Mouse (Mus musculus) E14TG2a.4 (cell line): ENCODE data around the gene Actr5.

ENCODE experiments used
- H3K27me3 ChIP-seq: 2 replicates; pipeline ENCODE4 v1.6.1; 2014; ENCODE audit warnings: low read length, control low read depth; ENCODE audit not compliant: insufficient read depth
- H3K36me3 ChIP-seq: 2 replicates; pipeline ENCODE4 v1.6.1; 2014; ENCODE audit warnings: low read length, control low read depth; ENCODE audit not compliant: insufficient read depth
- H3K4me1 ChIP-seq: replicated peaks from 2 replicates; pipeline ENCODE4 v1.6.1; 2014; ENCODE audit warnings: low read depth, low read length, control low read depth
- H3K4me3 ChIP-seq: replicated peaks from 2 replicates; pipeline ENCODE4 v1.5.1; 2014; ENCODE audit warnings: mild to moderate bottlenecking, low read length
- H3K9me3 ChIP-seq: 2 replicates; pipeline ENCODE4 v1.6.1; 2014; ENCODE audit warnings: low read length, control low read depth
- CTCF ChIP-seq: conservative IDR thresholded peaks from 2 replicates; pipeline ENCODE4 v1.5.1; 2014; ENCODE audit warnings: low read length
- NANOG ChIP-seq: IDR thresholded peaks from 2 replicates; pipeline ENCODE4 v1.6.1; 2014; ENCODE audit warnings: borderline replicate concordance, low read length, mixed read lengths
- POU5F1 ChIP-seq: IDR thresholded peaks from 2 replicates; pipeline ENCODE4 v1.6.1; 2014; ENCODE audit warnings: low read length, borderline replicate concordance

Gene Actr5

GRCm38 (mm10) chr2:158616790-158617189 is 7.9 kb upstream of the Actr5 start:
- H3K27me3 ChIP-seq, result peaks cover 98% of the 10 kb centered on the region
- peaks cover 15% of the 10 kb centered on the region for H3K9me3 ChIP-seq
- 0 out of 2 replicates have a peak overlapping the region, but pooled peaks have one; percentile 29 for H3K4me3 ChIP-seq
- H3K36me3 ChIP-seq, result no peaks in the 10 kb centered on the region
- peaks cover 37% of the 10 kb centered on the region for H3K4me1 ChIP-seq
- TF ChIP-seq NANOG (no peak), CTCF (no peak), POU5F1 (no peak)

- peak overlapping the region; percentile 93 for H3K4me3 ChIP-seq
- TF ChIP-seq POU5F1 (no peak), CTCF (0 out of 2 replicates have a peak, but pooled peaks have one; percentile 9), NANOG (no peak)
- H3K9me3 ChIP-seq, result no peaks in the 10 kb centered on the region
- peaks cover 25% of the 10 kb centered on the region for H3K27me3 ChIP-seq
- H3K4me1 ChIP-seq, result peaks cover 19% of the 10 kb centered on the region
- peaks cover 43% of the 10 kb centered on the region for H3K36me3 ChIP-seq
These were observed 543 bp downstream of the Actr5 start for GRCm38 (mm10) chr2:158625231-158625630.

GRCm38 (mm10) chr2:158625697-158626096 is 1.0 kb downstream of the Actr5 start:
- TF ChIP-seq CTCF, result no peak
- no peak for TF ChIP-seq NANOG
- no peak for TF ChIP-seq POU5F1
- H3K27me3 ChIP-seq, result peaks cover 21% of the 10 kb centered on the region

GRCm38 (mm10) chr2:158628858-158629257 is 4.2 kb downstream of the Actr5 start:
- Histone ChIP-seq H3K27me3 (no peaks in the 10 kb centered on the region; the same call in 1 of the 2 replicates), H3K9me3 (no peaks in the 10 kb centered on the region), H3K4me3 (no peak overlapping the region), H3K36me3 (peaks cover 79% of the 10 kb centered on the region), H3K4me1 (peaks cover 27% of the 10 kb centered on the region)
- TF ChIP-seq POU5F1, result no peak
- TF ChIP-seq CTCF, result peak; percentile 38

More at GRCm38 (mm10) chr2:158625697-158626096, 1.0 kb downstream of the Actr5 start:
- H3K4me3 ChIP-seq, result peak overlapping the region; percentile 93
- peaks cover 48% of the 10 kb centered on the region for H3K36me3 ChIP-seq
- no peaks in the 10 kb centered on the region for H3K9me3 ChIP-seq
- peaks cover 20% of the 10 kb centered on the region for H3K4me1 ChIP-seq

GRCm38 (mm10) chr2:158629414-158629813 is 4.7 kb downstream of the Actr5 start:
- peaks cover 26% of the 10 kb centered on the region for H3K4me1 ChIP-seq
- H3K4me3 ChIP-seq, result no peak overlapping the region
- H3K27me3 ChIP-seq, result no peaks in the 10 kb centered on the region; the same call in 1 of the 2 replicates
- H3K36me3 ChIP-seq, result peaks cover 84% of the 10 kb centered on the region
- TF ChIP-seq POU5F1, result no peak
- no peak for TF ChIP-seq NANOG
- TF ChIP-seq CTCF, result peak; percentile 68
- no peaks in the 10 kb centered on the region for H3K9me3 ChIP-seq

- H3K27me3 ChIP-seq, result no peaks in the 10 kb centered on the region
- no peaks in the 10 kb centered on the region for H3K9me3 ChIP-seq
- H3K4me1 ChIP-seq, result peaks cover 12% of the 10 kb centered on the region
- no peak for TF ChIP-seq POU5F1
- no peak for TF ChIP-seq CTCF
- H3K36me3 ChIP-seq, result peaks cover 99% of the 10 kb centered on the region
- H3K4me3 ChIP-seq, result no peak overlapping the region
These were observed 7.2 kb downstream of the Actr5 start for GRCm38 (mm10) chr2:158631873-158632272.

GRCm38 (mm10) chr2:158641869-158642268 is 17.2 kb downstream of the Actr5 start:
- H3K9me3 ChIP-seq, result peaks cover 7% of the 10 kb centered on the region
- H3K27me3 ChIP-seq, result no peaks in the 10 kb centered on the region
- no peak overlapping the region for H3K4me3 ChIP-seq
- H3K36me3 ChIP-seq, result peaks cover 42% of the 10 kb centered on the region
- TF ChIP-seq POU5F1 (no peak), CTCF (peak; percentile 99)
- peaks cover 21% of the 10 kb centered on the region for H3K4me1 ChIP-seq

GRCm38 (mm10) chr2:158642587-158642986 is 17.9 kb downstream of the Actr5 start:
- no peak overlapping the region for H3K4me3 ChIP-seq
- H3K27me3 ChIP-seq, result no peaks in the 10 kb centered on the region
- peaks cover 21% of the 10 kb centered on the region for H3K4me1 ChIP-seq
- TF ChIP-seq CTCF (no peak), POU5F1 (no peak), NANOG (no peak)
- peaks cover 7% of the 10 kb centered on the region for H3K9me3 ChIP-seq
- peaks cover 35% of the 10 kb centered on the region for H3K36me3 ChIP-seq

GRCm38 (mm10) chr2:158643791-158644190 is 19.1 kb downstream of the Actr5 start:
- H3K9me3 ChIP-seq, result peaks cover 7% of the 10 kb centered on the region
- TF ChIP-seq CTCF (no peak), NANOG (no peak), POU5F1 (no peak)
- no peaks in the 10 kb centered on the region for H3K27me3 ChIP-seq
- no peak overlapping the region for H3K4me3 ChIP-seq
- peaks cover 14% of the 10 kb centered on the region for H3K4me1 ChIP-seq
- H3K36me3 ChIP-seq, result peaks cover 23% of the 10 kb centered on the region
